Mouse (Mus musculus) embryonic fibroblast, embryonic 13.5 days (primary cell): ENCODE data around the gene Olfr550.
"Not testable (repeated sequence)": the region's sequence is repeated elsewhere in the genome, so short reads cannot be mapped to it uniquely, and the experiment has no call there.

Source experiments
- CTCF ChIP-seq: IDR thresholded peaks from 2 replicates; pipeline ENCODE4 v1.5.1; 2011; ENCODE audit warnings: mild to moderate bottlenecking, control low read depth, low read length, moderate library complexity, borderline replicate concordance; ENCODE audit not compliant: insufficient read depth
- POLR2A ChIP-seq: IDR thresholded peaks from 2 replicates; pipeline ENCODE4 v1.6.1; 2011; ENCODE audit warnings: low read depth, mild to moderate bottlenecking, control low read depth, low read length, moderate library complexity

DNA sequence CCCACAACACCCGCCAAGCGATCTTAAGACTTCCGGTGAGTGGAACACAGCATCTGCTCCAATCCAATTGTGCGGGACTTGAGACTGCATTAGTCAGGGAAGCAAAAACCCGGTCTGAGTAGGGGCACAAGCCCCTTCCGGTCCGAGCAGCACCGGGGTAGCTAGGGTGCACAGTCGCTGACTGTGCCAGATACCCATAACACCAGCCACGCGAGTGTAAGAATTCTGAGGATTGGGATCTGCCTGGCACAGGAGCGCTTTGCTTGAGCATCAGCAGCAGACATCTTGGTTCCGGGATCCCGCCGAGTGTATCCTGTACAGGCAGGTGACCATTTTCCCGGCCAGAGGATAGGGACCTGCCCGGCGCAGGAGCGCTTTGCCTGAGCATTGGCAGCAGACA, 49.1 kb downstream of the Olfr550 start:
- TF ChIP-seq CTCF, POLR2A: not testable (repeated sequence)
